Mouse (Mus musculus) liver, adult 2 months (tissue): Measurements from ENCODE around the gene Wnk2. TPM values are rescaled to one million over a fixed set of nuclear protein-coding genes. Genes with fewer than 3 reads are reported as not detected.

ENCODE experiments used
- DNase-seq: peaks from one replicate; pipeline ENCODE4 v3.0.0-alpha.2; 2011; ENCODE audit warnings: low read depth, low spot score; ENCODE audit errors: extremely low read depth
- H3K27ac ChIP-seq: fragments of 200-500 bp; replicated peaks from 2 replicates; pipeline ENCODE4 v1.5.1; 2012; ENCODE audit warnings: low read depth, mild to moderate bottlenecking, control low read depth, inconsistent platforms, low read length; ENCODE audit not compliant: insufficient read depth
- H3K27me3 ChIP-seq: fragments of 200-500 bp; 2 replicates; pipeline ENCODE4 v1.6.1; 2012; ENCODE audit warnings: mild to moderate bottlenecking, moderate library complexity, low read length, inconsistent platforms; ENCODE audit not compliant: control insufficient read depth, insufficient read depth
- H3K36me3 ChIP-seq: fragments of 200-500 bp; 2 replicates; pipeline ENCODE4 v1.6.1; 2012; ENCODE audit warnings: low read length, inconsistent platforms; ENCODE audit not compliant: control insufficient read depth, insufficient read depth
- H3K4me1 ChIP-seq: fragments of 200-500 bp; 2 replicates; pipeline ENCODE4 v1.6.1; 2011; ENCODE audit warnings: low read length; ENCODE audit not compliant: control insufficient read depth, insufficient read depth
- H3K4me3 ChIP-seq: fragments of 200-500 bp; 2 replicates; pipeline ENCODE4 v1.5.1; 2011; ENCODE audit warnings: low read depth, mild to moderate bottlenecking, control low read depth, low read length, moderate library complexity; ENCODE audit not compliant: insufficient read depth
- H3K79me2 ChIP-seq: fragments of 200-500 bp; 2 replicates; pipeline ENCODE4 v1.6.1; 2012; ENCODE audit warnings: inconsistent platforms, mild to moderate bottlenecking, low read length, moderate library complexity; ENCODE audit not compliant: control insufficient read depth, insufficient read depth
- H3K9ac ChIP-seq: fragments of 200-500 bp; 2 replicates; pipeline ENCODE4 v1.6.1; 2012; ENCODE audit warnings: low read depth, mild to moderate bottlenecking, control low read depth, inconsistent platforms, low read length
- CTCF ChIP-seq: fragments of 200-500 bp; IDR thresholded peaks from 2 replicates; pipeline ENCODE4 v1.5.1; 2011; ENCODE audit warnings: low read depth, low read length, control low read depth
- POLR2A ChIP-seq: fragments of 200-500 bp; IDR thresholded peaks from 2 replicates; pipeline ENCODE4 v1.6.1; 2011; ENCODE audit warnings: low read length, control low read depth; ENCODE audit not compliant: insufficient read depth; ENCODE audit errors: extremely low read depth
- WGBS: fragments of 180-500 bp; shearing (Covaris S2); methylation state at CpG from one replicate; pipeline ENCODE4 v1.1.7; 2018; 5-methylcytosine and 5-hydroxymethylcytosine counted together
- polyA plus RNA-seq: library from polyadenylated mRNA; depleted of rRNA; stranded (reverse); fragments of >200 nt; gene quantifications from 2 replicates; pipeline ENCODE4 v1.2.3, GENCODE M21; 2012
- total RNA-seq: library from RNA; depleted of rRNA; stranded (reverse); fragments of >200 nt; gene quantifications from 2 replicates; pipeline ENCODE4 v1.2.3, GENCODE M21; 2014

Gene Wnk2
- total and polyA plus RNA-seq, 2 experiments, result 0.09 to 0.15 TPM

DNA sequence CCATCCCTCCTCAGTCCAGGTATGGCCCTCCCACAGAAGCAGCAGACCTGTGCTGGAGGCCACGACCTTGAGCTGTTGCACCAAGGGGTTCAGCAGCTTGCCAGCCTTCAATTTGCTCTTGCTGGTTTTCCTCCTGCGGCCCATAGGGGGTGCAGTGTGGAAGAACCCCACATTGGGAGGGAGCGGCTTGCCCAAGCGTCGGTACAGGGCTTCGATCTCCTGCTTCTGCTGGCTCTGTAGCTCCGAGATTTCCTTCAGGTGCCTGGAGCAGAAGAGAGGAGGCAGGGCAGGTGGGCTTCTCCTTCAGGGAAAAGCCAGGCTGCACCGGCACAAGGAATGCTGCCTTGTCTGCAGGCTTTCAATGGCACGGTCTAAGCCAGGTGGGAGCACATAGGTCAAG lies 95.3 kb downstream of the Wnk2 start:
- no peak overlapping the region for H3K4me3 ChIP-seq
- TF ChIP-seq POLR2A (no peak), CTCF (peak; percentile 66)
- no peak overlapping the region for H3K9ac ChIP-seq
- no peak overlapping the region for H3K27ac ChIP-seq
- DNase-seq, result peak; percentile 8
- no peaks in the 10 kb centered on the region for H3K27me3 ChIP-seq
- H3K36me3 ChIP-seq, result no peaks in the 10 kb centered on the region
- 31% methylated on average over 9 of the region's 9 CpGs for WGBS
- no peaks in the 10 kb centered on the region for H3K4me1 ChIP-seq
- H3K79me2 ChIP-seq, result no peaks in the 10 kb centered on the region

DNA sequence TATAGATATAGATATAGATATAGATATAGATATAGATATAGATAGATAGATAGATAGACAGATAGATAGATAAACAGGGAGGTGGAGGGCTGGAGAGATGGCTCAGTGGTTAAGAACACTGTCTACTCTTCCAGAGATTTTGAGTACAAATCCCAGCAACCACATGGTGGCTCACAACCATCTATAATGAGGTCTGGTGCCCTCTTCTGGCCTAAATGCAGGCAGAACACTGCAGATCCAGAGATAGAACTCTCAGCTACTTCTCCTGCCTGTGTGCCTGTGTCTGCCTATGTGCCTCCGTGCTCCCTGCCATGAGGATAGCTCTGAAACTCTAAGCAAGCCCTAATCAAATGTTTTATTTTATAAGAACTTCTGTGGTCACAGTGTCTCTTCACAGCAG lies 100.4 kb downstream of the Wnk2 start:
- no peak overlapping the region for H3K4me3 ChIP-seq
- H3K36me3 ChIP-seq, result no peaks in the 10 kb centered on the region
- no peaks in the 10 kb centered on the region for H3K79me2 ChIP-seq
- DNase-seq, result no peak
- H3K27me3 ChIP-seq, result no peaks in the 10 kb centered on the region
- H3K27ac ChIP-seq, result no peak overlapping the region
- H3K9ac ChIP-seq, result no peak overlapping the region
- no peaks in the 10 kb centered on the region for H3K4me1 ChIP-seq
- TF ChIP-seq CTCF, result no peak
- TF ChIP-seq POLR2A, result no peak
- WGBS, result 91% methylated on average over 1 of the region's 1 CpGs

DNA sequence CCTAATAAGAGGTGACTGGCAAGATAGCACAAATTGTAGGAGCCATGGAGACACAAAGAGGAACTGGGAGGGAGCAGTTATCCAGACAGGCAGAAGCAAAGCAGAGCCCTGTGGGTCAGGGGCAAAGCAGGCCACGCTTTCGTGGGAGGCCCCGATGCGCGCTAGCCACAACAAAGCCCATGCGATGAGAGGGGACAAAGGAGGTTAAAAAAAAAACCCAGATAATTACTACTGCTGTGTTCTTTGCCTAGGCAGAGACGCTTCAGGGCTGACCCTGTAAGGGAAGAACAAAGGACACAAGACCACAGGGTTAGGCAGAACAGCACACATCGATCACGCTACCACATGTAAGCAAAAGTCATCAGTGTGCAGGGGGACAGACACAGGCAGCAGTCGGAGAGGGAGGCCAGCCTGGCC lies 103.7 kb downstream of the Wnk2 start:
- Histone ChIP-seq H3K27me3 (no peaks in the 10 kb centered on the region), H3K36me3 (no peaks in the 10 kb centered on the region), H3K79me2 (no peaks in the 10 kb centered on the region), H3K27ac (no peak overlapping the region), H3K4me1 (no peaks in the 10 kb centered on the region), H3K4me3 (no peak overlapping the region), H3K9ac (no peak overlapping the region)
- DNase-seq, result no peak
- TF ChIP-seq POLR2A (no peak), CTCF (no peak)
- 90% methylated on average over 10 of the region's 10 CpGs for WGBS

DNA sequence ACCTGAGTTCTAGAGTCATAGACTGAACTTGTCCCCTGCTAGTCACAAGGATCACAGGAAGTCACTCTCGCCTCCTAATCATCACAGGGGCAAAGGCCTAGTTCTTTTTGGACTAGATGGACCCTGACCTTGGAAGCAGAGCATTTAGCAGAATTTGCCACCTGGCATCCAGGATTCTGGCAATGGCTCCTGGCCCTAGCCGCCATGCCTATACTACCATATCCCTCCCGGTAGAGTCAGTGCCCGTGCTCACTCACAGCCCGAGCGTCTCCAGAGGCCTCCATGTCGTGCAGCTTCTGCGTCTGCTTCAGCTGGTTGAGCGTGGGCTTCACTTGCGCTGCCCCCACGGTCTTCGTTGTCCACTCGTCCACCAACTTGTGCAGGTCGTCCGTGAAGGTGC lies 105.4 kb downstream of the Wnk2 start:
- WGBS, result 92% methylated on average over 15 of the region's 15 CpGs
- TF ChIP-seq CTCF, result no peak
- TF ChIP-seq POLR2A, result no peak
- no peak overlapping the region for H3K9ac ChIP-seq
- H3K4me3 ChIP-seq, result no peak overlapping the region
- H3K36me3 ChIP-seq, result no peaks in the 10 kb centered on the region
- H3K27ac ChIP-seq, result no peak overlapping the region
- H3K27me3 ChIP-seq, result no peaks in the 10 kb centered on the region
- H3K79me2 ChIP-seq, result no peaks in the 10 kb centered on the region
- no peaks in the 10 kb centered on the region for H3K4me1 ChIP-seq
- DNase-seq, result no peak

DNA sequence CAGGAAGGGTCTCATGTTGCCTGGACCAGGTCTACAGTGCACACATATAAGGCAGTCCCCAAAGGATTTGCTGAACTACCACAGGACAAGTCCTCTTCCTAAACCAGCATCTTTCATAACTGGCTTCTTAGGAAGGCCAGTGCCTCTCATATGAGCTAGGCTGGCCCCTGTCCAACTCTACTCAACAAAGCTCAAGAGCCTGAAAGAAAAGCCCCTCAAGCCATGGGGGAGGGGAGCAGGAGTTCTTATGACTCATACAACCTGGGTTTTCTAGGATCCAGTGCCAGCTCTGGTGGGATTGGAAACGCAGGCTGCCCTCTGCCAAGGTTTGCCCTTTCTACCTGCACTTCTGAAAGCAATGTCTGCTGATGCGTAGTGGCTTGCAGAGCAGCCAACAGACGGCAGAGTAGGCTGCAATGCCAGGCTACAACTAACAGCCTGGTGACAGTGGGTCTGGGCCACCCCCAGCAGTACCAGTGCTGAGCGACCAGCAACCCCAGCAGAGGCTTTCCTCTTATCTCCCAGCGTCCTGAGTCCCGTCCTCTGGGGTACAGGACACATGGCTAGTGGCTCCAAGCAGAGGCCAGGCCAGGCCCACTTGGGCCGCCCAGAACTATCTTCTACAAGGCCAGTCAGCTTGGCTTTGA lies 110.8 kb downstream of the Wnk2 start:
- no peaks in the 10 kb centered on the region for H3K4me1 ChIP-seq
- WGBS, result 83% methylated on average over 7 of the region's 7 CpGs
- no peak overlapping the region for H3K9ac ChIP-seq
- TF ChIP-seq POLR2A (no peak), CTCF (no peak)
- H3K27ac ChIP-seq, result no peak overlapping the region
- H3K4me3 ChIP-seq, result no peak overlapping the region
- no peaks in the 10 kb centered on the region for H3K27me3 ChIP-seq
- no peak for DNase-seq
- no peaks in the 10 kb centered on the region for H3K36me3 ChIP-seq
- no peaks in the 10 kb centered on the region for H3K79me2 ChIP-seq

DNA sequence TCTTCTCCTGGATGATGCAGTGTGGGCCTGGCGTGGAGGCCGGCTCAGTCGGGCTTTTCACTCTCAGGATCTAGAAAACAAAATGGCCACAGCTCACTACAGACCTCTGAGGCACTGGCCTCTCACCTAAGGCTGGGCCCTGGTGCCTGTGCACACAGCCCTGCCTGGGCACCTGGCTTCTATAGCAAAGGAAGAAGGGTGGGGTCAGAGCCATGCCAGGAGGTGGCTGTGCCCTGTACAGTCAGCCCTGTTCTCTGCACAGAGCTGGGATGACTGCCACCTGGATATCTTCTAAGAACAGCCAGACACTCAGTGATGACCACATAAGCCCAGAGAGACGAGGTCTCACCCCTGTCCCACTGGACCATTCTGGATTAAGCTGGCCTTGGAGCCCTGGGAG lies 111.4 kb downstream of the Wnk2 start:
- H3K4me1 ChIP-seq, result no peaks in the 10 kb centered on the region
- H3K27ac ChIP-seq, result no peak overlapping the region
- H3K9ac ChIP-seq, result no peak overlapping the region
- DNase-seq, result no peak
- H3K4me3 ChIP-seq, result no peak overlapping the region
- H3K36me3 ChIP-seq, result no peaks in the 10 kb centered on the region
- 93% methylated on average over 4 of the region's 4 CpGs for WGBS
- no peaks in the 10 kb centered on the region for H3K79me2 ChIP-seq
- H3K27me3 ChIP-seq, result no peaks in the 10 kb centered on the region
- no peak for TF ChIP-seq CTCF
- TF ChIP-seq POLR2A, result no peak
